Mouse (Mus musculus) kidney, adult 9 months (tissue): ENCODE measurements around the gene Tada2a.
A peak's percentile ranks its signal among the peaks of the same experiment; 100 is the strongest.

Source experiments
- DNase-seq: peaks from one replicate; pipeline ENCODE4 v3.0.0; 2022

The Tada2a gene

GRCm38 (mm10) chr11:84128943-84129798, at the start of gene Tada2a, which contains the start of gene Acaca:
Gene Tada2a (minus strand): TSS chr11:84129600.
Gene Acaca (plus strand): TSS chr11:84129672.
- DNase-seq: peak; percentile 73

GRCm38 (mm10) chr11:84178571-84178970, 49.2 kb upstream of the Tada2a start:
- no peak for DNase-seq

- no peak for DNase-seq
These were observed 43.4 kb upstream of the Tada2a start for GRCm38 (mm10) chr11:84172539-84173435.

GRCm38 (mm10) chr11:84168701-84169288, 39.4 kb upstream of the Tada2a start:
- DNase-seq: peak; percentile 68

- DNase-seq: no peak
These were observed 37.7 kb upstream of the Tada2a start, which contains the start of gene Gm11437 for GRCm38 (mm10) chr11:84167046-84167526. Gene Gm11437 (minus strand): TSS chr11:84167476.

GRCm38 (mm10) chr11:84164561-84164960, 35.2 kb upstream of the Tada2a start:
- no peak for DNase-seq

DNA sequence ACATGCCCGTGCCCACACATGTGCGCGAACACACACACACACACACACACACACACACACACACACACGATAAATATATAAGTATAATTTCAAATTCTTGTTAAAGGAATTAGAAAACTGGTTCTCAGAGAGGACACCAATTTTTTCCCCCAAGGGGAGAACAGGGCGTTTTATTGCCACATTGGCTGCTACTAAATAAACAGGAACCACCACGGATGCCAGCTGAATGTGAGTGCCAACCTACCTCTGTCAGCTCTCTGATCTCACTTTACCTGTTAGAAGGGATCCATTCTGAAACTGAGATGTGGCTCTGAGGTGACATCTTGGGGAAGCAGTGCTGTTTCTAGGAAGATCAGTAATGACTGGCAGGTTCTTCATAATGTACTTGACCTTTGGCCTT, 34.7 kb upstream of the Tada2a start:
- DNase-seq: no peak

DNA sequence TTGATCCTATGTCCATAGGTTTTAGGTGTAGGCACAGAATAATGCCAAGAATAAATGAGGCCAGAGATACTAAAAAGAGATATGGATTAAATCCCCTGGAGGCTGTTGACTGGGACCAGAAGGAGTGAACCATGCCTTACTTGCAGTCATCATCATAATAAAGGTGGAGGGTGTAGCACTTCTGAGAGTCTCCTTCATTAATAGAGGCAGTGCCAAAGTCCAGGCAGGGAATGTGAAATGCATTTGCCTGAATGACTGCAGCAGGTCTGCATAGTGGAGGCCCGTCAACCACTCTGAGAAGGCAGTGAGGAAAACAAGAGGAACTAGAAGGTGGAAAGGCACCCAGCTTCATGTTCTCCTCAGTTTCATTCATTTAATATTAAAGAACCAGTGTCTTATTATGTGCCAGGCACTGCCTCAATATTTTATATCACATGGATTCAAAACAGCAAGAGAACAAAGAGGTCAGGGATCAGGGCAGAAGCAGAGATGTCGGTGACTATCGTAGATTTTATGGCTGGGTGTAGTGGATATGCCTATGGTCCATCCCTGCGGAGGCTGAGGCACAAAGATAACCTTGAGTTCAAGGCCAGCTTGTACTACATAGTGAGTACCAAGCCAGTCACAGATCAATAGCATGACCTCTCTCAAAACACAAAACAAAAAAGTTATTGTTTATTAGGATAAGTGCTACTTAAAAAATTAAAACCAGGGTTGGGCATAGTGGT, 27.3 kb upstream of the Tada2a start:
- DNase-seq: no peak

GRCm38 (mm10) chr11:84150884-84151283, 21.5 kb upstream of the Tada2a start:
- peak; percentile 26 for DNase-seq

- DNase-seq: peak; percentile 54
These were observed 16.7 kb upstream of the Tada2a start for GRCm38 (mm10) chr11:84146081-84146480.

- DNase-seq: no peak
These were observed 15.9 kb upstream of the Tada2a start for GRCm38 (mm10) chr11:84145201-84145798.

DNA sequence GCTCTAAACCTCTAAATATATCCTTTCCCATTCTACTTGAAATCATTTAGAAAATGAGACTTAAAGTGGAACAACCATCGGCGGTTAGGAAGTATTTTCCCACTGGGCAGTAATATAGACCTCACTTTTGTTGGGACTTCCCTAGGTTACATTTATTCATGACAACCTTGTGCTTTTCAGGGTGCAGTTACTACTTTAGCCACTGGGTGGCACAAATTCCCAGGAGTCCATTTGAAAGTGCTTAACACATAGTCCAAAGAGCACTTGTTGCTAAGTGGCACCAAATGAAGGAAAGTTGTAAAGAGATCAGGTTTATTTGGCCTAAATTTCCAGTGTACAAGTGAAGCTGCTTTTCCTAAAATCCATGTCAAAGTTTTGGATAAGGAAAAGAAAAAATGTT, 12.4 kb upstream of the Tada2a start:
- peak; percentile 86 for DNase-seq

DNA sequence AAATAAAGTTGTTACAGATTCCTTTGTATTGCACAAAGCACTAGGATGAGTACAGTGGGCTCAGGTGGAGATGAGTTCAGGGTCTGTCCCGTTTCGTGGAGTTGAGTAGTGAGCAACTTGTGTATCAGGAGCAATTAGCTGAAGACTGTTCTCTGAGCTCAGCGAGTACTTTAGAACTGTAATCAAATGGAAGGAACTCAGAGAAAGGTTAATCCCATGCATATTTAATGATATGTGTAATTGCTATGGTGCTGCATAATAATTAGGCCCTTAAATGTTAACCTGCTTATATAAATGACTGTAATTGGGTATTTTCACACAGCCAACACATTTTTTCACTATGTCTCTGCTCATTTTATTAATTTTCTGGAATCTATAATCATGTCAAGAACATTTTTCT, 7.1 kb upstream of the Tada2a start:
- no peak for DNase-seq

GRCm38 (mm10) chr11:84134331-84134860, 5.0 kb upstream of the Tada2a start:
- DNase-seq: no peak

DNA sequence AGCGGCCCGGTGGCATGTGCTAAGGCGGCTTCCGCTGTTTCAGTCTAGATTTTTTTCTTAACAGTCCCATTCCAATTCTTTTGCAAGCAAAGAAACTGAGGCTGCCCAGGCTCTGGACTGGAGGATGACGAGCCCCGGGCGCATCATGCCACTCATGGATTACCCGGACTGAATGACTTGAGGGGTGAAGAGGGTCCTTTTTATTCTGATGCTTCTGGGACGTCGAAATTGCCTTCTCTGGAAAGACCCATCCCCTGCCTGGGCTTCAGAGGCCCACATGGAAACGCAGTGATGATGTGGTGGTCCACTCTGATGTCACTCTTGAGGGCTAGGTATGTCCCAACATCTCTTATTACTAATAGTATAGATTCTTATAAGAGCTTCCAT, 392 bp upstream of the Tada2a start:
- DNase-seq: no peak

DNA sequence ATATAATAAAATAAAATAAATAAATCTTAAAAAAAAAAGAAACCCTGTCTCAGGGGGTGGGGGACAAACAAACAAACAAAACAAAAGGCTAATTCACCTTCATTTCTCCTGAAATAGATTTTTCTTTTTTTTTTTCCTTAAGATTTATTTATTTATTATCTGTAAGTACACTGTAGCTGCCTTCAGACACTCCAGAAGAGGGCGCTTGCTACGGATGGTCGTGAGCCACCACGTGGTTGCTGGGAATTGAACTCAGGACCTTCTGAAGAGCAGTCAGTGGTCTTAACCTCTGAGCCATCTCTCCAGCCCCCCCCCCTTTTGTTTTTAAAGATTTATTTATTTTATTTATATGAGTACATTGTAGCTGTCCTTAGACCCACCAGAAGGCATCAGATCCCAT, 1.4 kb downstream of the Tada2a start:
- no peak for DNase-seq

DNA sequence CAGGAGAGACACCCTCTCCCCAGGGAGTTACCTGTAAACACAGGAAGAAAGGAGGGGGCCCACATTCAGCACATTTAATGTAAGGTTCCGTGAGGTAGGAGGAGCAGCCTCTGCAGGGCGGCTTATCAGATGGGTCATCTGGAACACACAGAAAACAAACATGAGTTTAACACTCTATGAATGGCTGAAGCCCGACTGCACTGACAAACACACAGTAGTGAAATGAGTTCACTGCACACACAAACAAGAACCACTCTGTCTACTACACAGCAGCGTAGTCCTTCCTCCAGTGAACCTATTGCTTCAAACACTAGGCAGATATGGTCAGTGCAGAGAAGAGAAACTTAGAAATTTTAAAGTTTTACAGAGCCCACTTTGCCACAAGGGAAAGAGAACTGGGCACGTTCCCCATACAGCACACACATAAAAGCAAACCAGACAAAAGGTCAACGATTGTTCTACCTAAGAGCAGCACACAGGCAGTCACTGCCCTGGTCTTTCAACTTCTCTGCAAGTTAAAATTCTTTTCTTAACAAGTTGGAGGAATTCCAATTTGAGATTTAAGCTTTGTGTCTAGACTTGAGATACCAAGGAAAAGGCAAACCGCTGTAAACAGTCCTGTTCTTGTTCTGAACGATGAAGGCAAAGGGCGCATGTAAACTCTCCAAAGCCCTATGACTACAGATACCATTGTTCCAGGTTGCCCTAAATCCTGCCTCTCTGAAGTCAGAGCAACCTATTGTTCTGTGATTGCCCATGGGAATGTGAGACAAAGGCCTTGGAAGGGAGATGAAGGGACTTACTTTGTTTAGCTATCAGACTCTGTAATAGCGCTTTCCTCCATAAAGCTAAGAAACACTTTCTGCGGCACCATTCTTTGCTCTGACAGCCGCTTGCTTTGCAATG, 8.1 kb downstream of the Tada2a start:
- no peak for DNase-seq

GRCm38 (mm10) chr11:84117431-84117830, 12.0 kb downstream of the Tada2a start:
- DNase-seq: no peak

DNA sequence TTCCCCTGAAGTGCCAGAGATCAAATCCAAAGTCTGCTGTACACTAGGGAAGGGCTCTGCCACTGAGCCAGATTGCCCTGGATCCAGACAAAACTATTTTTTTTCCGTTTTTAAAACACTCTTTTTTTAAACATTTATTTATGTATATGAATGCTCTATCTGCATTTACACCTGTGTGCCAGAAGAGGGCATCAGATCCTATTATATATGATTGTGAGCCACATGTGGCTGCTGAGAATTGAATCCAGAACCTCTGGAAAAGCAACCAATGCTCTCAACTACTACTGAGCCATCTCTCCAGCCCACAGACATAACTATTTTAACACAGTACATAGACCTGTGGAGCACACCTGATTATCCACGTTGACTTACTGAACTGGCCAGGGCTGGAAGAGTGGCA, 13.2 kb downstream of the Tada2a start:
- DNase-seq: no peak

DNA sequence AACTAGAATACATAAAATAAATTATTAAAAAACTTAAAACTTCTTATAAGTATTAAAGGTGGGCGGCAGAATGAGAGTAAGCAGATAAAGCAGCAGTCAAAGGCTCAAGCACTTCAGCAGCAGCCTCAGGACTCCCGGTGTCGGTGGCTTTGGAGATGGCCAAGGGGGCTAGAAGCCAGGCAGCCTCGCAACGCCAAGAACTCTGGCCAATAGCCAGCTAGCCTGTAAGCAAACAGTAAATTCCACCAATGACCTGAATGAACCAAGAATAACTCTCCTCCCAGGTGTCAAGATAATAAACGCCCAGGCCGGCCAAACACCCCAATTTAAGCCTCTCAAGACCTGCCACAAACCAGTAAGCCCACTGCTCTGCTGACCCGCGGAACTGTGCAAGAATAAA, 13.8 kb downstream of the Tada2a start:
- no peak for DNase-seq

DNA sequence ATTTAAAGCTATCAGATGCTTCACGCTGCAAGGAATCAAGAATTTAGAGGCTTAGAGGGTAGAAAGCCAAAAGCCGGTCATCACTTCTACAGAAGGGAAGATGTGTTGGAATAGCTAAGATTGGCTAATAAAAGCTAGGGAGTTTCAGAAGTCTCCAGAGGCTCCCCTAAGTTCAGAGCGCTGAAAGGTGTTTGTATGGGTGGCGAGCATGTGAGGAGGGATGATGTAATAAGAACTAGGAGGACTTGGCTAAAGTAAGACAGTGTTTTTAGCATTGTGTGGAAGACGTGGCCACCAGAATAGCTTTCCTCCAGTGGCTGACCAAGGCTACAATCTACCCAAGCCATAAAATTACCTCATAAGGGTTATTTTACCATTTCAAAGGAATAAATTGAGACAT, 15.8 kb downstream of the Tada2a start:
- DNase-seq: no peak
